Mouse (Mus musculus) midbrain, postnatal 0 days (tissue): Measurements from ENCODE around the gene Rasgef1c. TPM values are rescaled to one million over a fixed set of nuclear protein-coding genes. Genes with fewer than 3 reads are reported as not detected.

Source experiments
- ATAC-seq: fragments of 200-750 bp; cut with Nextera tagmentation; 2 replicates; pipeline ENCODE4 v1.8.0; 2017; ENCODE audit warnings: moderate number of reproducible peaks, mild to moderate bottlenecking, moderate TSS enrichment, moderate library complexity; ENCODE audit not compliant: low FRiP score
- DNase-seq: peaks from one replicate; pipeline ENCODE4 v3.0.0-alpha.2; 2015; ENCODE audit warnings: low spot score
- H3K27ac ChIP-seq: fragments of 300-500 bp; sonication (generic); 2 replicates; pipeline ENCODE4 v1.5.1; 2014; ENCODE audit warnings: low read depth, mild to moderate bottlenecking, low read length, mixed read lengths
- H3K27me3 ChIP-seq: fragments of 300-500 bp; sonication (generic); 2 replicates; pipeline ENCODE4 v1.6.1; 2014; ENCODE audit warnings: low read length, control low read depth, mixed read lengths; ENCODE audit not compliant: insufficient read depth
- H3K36me3 ChIP-seq: fragments of 300-500 bp; sonication (generic); 2 replicates; pipeline ENCODE4 v1.6.1; 2014; ENCODE audit warnings: low read length, control low read depth, mixed read lengths; ENCODE audit not compliant: insufficient read depth
- H3K4me1 ChIP-seq: fragments of 300-500 bp; sonication (generic); 2 replicates; pipeline ENCODE4 v1.6.1; 2014; ENCODE audit warnings: mild to moderate bottlenecking, control low read depth, antibody characterized with exemption, low read length, mixed read lengths; ENCODE audit not compliant: insufficient read depth
- H3K4me2 ChIP-seq: fragments of 300-500 bp; sonication (generic); 2 replicates; pipeline ENCODE4 v1.6.1; 2014; ENCODE audit warnings: low read depth, mild to moderate bottlenecking, low read length, mixed read lengths; ENCODE audit not compliant: poor library complexity, severe bottlenecking
- H3K4me3 ChIP-seq: fragments of 300-500 bp; sonication (generic); 2 replicates; pipeline ENCODE4 v1.5.1; 2014; ENCODE audit warnings: low read depth, mild to moderate bottlenecking, low read length, moderate library complexity
- H3K9ac ChIP-seq: fragments of 300-500 bp; sonication (generic); replicated peaks from 2 replicates; pipeline ENCODE4 v1.6.1; 2014; ENCODE audit warnings: mild to moderate bottlenecking, low read length, moderate library complexity, mixed read lengths; ENCODE audit not compliant: poor library complexity, severe bottlenecking
- H3K9me3 ChIP-seq: fragments of 300-500 bp; sonication (generic); 2 replicates; pipeline ENCODE4 v1.6.1; 2016; ENCODE audit warnings: low read length, control low read depth
- CTCF ChIP-seq: IDR thresholded peaks from 2 replicates; pipeline ENCODE4 v1.5.1; 2016; ENCODE audit warnings: antibody characterized with exemption, mild to moderate bottlenecking
- WGBS: fragments of 180-500 bp; shearing (Covaris S2); extraction: QIAGEN DNeasy Blood & Tissue Kit; methylation state at CpG from one replicate; pipeline ENCODE4 v1.1.7; 2014; 5-methylcytosine and 5-hydroxymethylcytosine counted together
- polyA plus RNA-seq: library from polyadenylated mRNA; unstranded; fragments of >200 nt; fragmentation: Nextera tagmentation; extraction: Ambion mirVana; gene quantifications from 2 replicates; pipeline ENCODE4 v1.2.1, GENCODE M21; 2015
- total RNA-seq: library from RNA; depleted of rRNA; stranded (reverse); fragments of >200 nt; gene quantifications from 2 replicates; pipeline ENCODE4 v1.2.3, GENCODE M21; 2014

The Rasgef1c gene
- total and polyA plus RNA-seq, 2 experiments from 2014 or later = 43.3 to 45.7 TPM

DNA sequence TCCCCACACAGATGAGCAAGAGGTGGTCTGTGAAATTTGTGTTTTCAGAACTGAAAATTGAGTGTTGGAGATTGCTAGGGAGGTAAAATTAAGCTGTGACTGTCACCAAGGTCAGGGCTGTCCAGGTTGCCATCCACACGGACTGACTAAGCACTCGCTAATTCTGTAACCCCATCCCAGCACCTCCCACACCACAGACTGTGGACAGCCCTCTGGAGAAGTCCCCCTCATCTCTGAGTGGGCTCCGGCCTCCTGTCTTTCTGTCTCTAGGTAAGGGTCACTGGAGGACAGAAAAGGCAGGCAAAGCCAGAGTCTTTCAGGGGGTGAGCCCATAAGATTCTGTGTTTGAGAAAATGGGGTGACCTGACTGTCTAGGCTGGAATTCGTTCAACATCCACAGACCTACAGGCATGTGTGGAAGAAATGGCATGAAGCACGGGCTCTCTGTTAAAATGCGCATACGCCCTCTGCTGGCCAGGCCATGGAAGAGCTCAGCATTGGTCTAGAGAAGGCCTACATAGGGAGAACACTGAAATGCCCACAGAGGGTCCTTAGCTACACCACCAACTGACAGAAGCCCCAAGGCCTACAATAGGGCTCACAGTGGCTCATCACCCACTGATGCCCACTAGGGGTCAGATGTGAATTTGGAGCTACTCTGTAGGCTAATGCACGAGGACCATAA is 54.1 kb downstream of the Rasgef1c start:
- no peak overlapping the region for H3K4me3 ChIP-seq
- peak; percentile 84 for ATAC-seq
- WGBS = 29% methylated on average over 8 of the region's 8 CpGs
- TF ChIP-seq CTCF = peak; percentile 97
- H3K27me3 ChIP-seq = no peaks in the 10 kb centered on the region
- H3K9me3 ChIP-seq = no peaks in the 10 kb centered on the region
- H3K9ac ChIP-seq = no peak overlapping the region
- H3K36me3 ChIP-seq = 0 out of 2 replicates have a peak, but pooled peaks cover 4% of the 10 kb centered on the region
- H3K27ac ChIP-seq = no peak overlapping the region
- peak; percentile 92 for DNase-seq
- no peaks in the 10 kb centered on the region for H3K4me1 ChIP-seq
- no peak overlapping the region for H3K4me2 ChIP-seq

DNA sequence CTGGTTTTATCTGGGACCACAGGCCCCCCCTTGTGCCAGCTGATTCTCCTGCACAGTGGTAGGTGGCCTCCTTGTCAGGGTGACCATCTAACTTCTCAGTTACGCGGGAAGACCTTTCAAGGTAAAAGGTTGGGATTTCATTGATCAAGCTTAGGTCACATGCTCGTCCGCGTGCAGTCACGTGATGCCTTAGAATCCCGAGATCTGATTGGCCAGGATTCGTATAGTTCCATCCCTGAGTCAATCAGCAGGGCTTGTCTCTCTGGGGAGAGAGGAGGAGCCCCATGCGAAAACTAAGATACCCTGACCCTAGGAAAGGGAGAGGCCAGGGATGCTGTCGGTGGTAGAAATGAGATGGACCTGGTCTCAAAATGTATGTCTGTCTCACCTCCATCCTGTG is 56.4 kb downstream of the Rasgef1c start:
- no peak overlapping the region for H3K9ac ChIP-seq
- H3K36me3 ChIP-seq = 0 out of 2 replicates have a peak, but pooled peaks cover 4% of the 10 kb centered on the region
- no peaks in the 10 kb centered on the region for H3K4me1 ChIP-seq
- no peak overlapping the region for H3K4me2 ChIP-seq
- TF ChIP-seq CTCF = no peak
- no peaks in the 10 kb centered on the region for H3K9me3 ChIP-seq
- DNase-seq (no peak), ATAC-seq (no peak)
- no peak overlapping the region for H3K4me3 ChIP-seq
- H3K27ac ChIP-seq = no peak overlapping the region
- WGBS = 83% methylated on average over 10 of the region's 10 CpGs
- H3K27me3 ChIP-seq = no peaks in the 10 kb centered on the region

DNA sequence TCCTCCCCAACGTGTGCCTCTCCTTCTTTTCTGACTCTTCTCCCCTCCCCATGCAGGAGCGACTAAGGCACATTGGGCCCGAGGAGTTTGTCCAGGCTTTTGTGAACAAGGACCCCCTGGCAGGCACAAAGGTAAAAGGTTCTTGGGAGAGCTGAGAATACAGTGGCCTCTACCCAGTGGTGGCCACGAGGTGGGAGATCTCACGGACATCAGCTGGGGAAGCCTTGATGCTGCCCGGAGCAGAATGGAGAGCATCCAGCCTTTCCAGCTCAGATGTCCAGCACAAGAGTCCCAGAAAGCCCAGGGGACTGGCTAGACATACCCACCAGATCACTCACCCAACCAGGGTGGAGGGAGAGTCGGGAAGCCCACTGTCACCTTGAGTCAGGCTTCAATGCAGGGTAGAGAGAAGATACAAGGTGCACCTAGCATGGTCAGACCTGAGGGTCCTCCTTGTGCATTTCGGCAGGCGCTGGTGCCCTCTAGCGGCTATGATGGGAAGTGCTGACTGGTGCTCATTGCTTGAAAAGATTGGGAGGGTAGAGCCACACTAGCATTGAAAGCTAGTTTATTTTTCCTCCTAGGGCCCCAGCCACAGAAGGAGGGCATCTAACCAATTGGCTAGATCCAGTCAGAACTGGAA is 59.6 kb downstream of the Rasgef1c start:
- ATAC-seq (peak; percentile 64), DNase-seq (peak; percentile 87)
- H3K27ac ChIP-seq = no peak overlapping the region
- no peak overlapping the region for H3K4me3 ChIP-seq
- no peaks in the 10 kb centered on the region for H3K27me3 ChIP-seq
- no peak overlapping the region for H3K9ac ChIP-seq
- no peak overlapping the region for H3K4me2 ChIP-seq
- WGBS = 36% methylated on average over 10 of the region's 10 CpGs
- no peaks in the 10 kb centered on the region for H3K4me1 ChIP-seq
- H3K9me3 ChIP-seq = no peaks in the 10 kb centered on the region
- H3K36me3 ChIP-seq = 0 out of 2 replicates have a peak, but pooled peaks cover 8% of the 10 kb centered on the region
- TF ChIP-seq CTCF = peak; percentile 96

DNA sequence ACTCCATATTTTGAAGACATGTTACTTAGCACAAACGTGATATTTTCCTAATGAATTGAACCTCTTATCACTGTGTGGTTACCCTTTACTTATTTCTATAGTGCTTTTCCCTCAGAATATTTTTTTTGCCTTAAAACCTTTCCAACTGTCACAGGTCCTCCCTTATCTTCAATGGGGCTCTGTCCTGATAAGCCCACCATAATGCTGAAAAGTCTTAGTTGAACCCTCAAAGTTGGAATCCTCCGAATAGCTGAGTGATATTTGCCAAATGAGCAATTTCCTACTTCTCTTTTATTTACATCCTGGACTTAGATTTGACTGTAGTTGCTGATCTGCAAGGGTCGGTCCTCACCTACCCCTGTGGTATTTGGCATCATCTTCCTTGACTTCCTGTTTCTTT is 63.7 kb downstream of the Rasgef1c start:
- Histone ChIP-seq H3K27ac (no peak overlapping the region), H3K4me1 (no peaks in the 10 kb centered on the region), H3K4me3 (no peak overlapping the region), H3K36me3 (peaks cover 14% of the 10 kb centered on the region; the same call in 1 of the 2 replicates), H3K27me3 (no peaks in the 10 kb centered on the region), H3K9ac (no peak overlapping the region), H3K4me2 (no peak overlapping the region), H3K9me3 (no peaks in the 10 kb centered on the region)
- DNase-seq (no peak), ATAC-seq (no peak)
- no peak for TF ChIP-seq CTCF
- 76% methylated on average over 3 of the region's 3 CpGs for WGBS

DNA sequence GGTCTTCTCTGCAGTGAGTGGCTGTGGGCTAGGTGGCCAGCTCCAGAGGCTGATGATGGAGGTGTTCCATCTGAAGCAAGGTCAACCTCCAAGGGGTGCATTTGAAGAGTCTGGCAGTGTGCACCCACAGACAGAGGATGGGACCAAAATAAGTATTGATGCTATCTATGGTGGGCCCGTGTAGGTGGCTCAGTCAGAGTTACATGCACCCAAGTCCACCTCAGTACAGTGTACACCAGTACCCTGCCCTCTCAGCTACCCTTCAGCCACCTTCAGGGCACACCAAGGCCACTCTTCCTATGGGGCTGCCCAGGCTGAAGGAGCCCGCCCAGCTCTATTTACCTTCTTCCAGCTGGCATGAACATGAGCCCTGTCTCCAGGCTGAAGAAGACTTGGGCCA is 68.1 kb downstream of the Rasgef1c start:
- H3K4me1 ChIP-seq = no peaks in the 10 kb centered on the region
- WGBS = 88% methylated on average over 2 of the region's 2 CpGs
- TF ChIP-seq CTCF = no peak
- no peaks in the 10 kb centered on the region for H3K27me3 ChIP-seq
- H3K9me3 ChIP-seq = no peaks in the 10 kb centered on the region
- no peak overlapping the region for H3K9ac ChIP-seq
- H3K4me2 ChIP-seq = no peak overlapping the region
- no peak overlapping the region for H3K27ac ChIP-seq
- H3K36me3 ChIP-seq = peaks cover 7% of the 10 kb centered on the region; the same call in 1 of the 2 replicates
- no peak overlapping the region for H3K4me3 ChIP-seq
- ATAC-seq = no peak
- DNase-seq = no peak

DNA sequence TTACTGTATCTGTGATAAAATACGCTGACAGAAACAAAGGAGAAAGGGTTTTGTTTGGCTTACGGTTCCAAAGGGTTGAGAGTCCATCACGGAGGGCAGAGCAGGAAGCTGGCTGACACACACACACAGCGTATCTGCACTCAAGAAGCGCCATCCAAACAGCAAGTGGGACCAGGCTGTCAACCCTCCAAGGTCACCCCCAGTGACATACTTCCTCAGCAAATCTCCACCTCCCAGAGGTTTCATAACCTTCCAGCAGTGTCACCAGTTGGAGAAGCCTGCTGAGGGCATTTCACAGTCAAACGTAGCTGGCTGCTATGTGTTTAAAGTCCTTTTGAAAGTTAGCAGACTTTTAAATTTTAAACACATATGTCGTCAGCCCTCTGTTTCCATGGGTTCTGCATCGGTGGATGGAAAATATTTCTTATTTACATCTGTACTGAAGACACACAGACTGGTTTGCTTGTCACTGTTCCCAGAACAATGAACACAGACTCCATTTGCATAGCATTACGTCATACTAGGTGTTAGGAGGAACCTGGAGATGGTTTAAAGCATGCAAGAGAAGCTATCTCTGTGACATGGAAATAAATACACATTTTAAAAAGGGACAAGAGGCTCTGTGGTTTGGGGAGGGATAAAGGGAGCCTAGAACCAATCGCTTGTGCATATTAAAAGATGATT is 72.2 kb downstream of the Rasgef1c start:
- Histone ChIP-seq H3K4me3 (no peak overlapping the region), H3K27ac (no peak overlapping the region), H3K4me1 (no peaks in the 10 kb centered on the region), H3K9ac (no peak overlapping the region), H3K36me3 (peaks cover 10% of the 10 kb centered on the region), H3K4me2 (no peak overlapping the region), H3K9me3 (no peaks in the 10 kb centered on the region), H3K27me3 (no peaks in the 10 kb centered on the region)
- DNase-seq (no peak), ATAC-seq (no peak)
- TF ChIP-seq CTCF = no peak
- 80% methylated on average over 10 of the region's 10 CpGs for WGBS
